Mouse (Mus musculus): Measurements from ENCODE around the gene Epb41l1.
A peak's percentile ranks its signal among the peaks of the same experiment; 100 is the strongest.
"Not testable (repeated sequence)": the region's sequence is repeated elsewhere in the genome, so short reads cannot be mapped to it uniquely, and the experiment has no call there.

Epb41l1 gene

DNA sequence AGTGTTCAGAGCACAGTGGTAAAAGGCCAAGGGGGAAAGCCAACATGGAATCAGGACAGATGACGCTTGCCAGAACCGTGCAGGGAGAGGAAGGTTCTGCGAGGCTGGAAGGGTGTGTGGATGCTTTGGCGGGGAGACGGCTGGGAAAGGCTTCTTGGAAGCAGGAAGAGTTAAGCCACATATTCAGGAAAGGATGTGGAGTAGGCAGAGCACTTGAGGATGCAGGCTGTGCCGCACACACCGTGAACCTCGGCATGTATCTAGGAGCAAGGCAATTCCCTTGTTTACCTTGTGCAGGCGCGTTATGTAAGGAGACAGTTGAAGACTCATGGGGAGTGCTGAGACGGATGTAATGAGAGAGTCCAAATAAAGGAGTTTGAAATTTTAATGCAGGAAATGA lies 69.5 kb downstream of the Epb41l1 start:
- peak; percentile 70 for DNase-seq

GRCm38 (mm10) chr2:156491796-156492195 lies 71.1 kb downstream of the Epb41l1 start:
- DNase-seq, result no peak

GRCm38 (mm10) chr2:156493766-156494165 lies 73.1 kb downstream of the Epb41l1 start:
- DNase-seq, result peak; percentile 51

GRCm38 (mm10) chr2:156494465-156494864 lies 73.8 kb downstream of the Epb41l1 start:
- peak; percentile 59 for DNase-seq

- peak; percentile 98 for DNase-seq
Measured at GRCm38 (mm10) chr2:156494875-156495274, 74.2 kb downstream of the Epb41l1 start.

- peak; percentile 71 for DNase-seq
Measured at GRCm38 (mm10) chr2:156496816-156497566, 76.3 kb downstream of the Epb41l1 start.

DNA sequence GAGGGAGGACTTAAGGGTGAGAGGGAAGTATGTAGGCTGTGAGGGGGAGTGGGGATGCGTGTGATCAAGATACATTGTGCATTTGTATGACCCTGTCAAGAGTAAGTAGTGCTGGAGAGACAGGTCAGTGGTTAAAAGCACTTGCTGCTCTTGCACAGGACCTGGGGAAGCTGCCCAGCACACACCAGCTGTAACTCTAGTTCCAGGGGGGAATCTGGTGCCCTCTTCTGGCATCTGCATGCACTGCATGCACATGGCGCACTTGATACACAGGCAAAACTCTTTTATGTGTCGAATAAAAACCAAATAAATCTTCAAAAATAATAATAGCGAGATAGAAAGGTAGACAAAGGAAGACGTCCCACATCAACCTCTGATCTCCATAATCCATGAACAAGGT lies 77.2 kb downstream of the Epb41l1 start:
- peak; percentile 73 for DNase-seq

- no peak for DNase-seq
Measured at GRCm38 (mm10) chr2:156501025-156501424, 80.3 kb downstream of the Epb41l1 start.

- no peak for DNase-seq
Measured at GRCm38 (mm10) chr2:156505533-156505932, 84.8 kb downstream of the Epb41l1 start.

DNA sequence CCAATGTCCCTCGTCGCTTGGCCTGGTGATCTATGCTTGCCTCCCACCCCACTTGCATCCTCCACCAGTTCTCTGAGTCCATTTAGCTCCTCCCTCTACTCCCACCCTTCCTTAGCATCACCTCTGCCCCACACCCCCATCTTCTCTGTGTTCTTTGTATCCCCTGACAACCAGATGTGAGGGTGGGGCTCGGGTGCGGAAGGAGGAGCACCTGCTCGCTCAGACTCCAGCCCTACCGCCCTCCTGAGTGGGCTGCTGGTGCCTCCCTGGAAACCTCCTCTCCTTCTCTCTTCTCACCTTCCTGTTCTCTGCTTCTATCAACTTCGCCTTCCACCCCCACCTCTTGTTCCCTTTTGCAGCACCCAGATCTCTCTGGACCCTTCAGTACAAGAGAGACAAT lies 91.3 kb downstream of the Epb41l1 start:
- no peak for DNase-seq

DNA sequence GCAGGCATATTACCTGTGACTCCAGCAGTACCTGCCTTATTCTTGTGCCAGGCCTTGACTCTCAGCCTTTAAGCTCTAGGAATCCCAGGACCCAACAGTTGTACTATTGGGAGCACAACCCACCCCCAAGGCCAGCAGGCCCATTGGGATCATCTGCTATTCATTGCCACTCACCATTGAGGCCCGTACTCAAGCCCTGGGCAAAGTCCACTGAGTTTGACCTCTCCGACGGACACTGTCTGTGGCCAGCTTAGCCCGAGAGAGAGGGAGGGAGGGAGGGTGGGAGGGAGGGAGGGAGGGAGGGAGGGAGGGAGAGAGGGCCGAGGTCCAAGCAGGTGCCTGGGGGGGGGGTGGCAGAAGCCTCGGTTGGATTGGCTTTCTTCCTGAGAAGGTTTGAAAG lies 91.9 kb downstream of the Epb41l1 start:
- no peak for DNase-seq

- no peak for DNase-seq
Measured at GRCm38 (mm10) chr2:156515102-156515501, 94.4 kb downstream of the Epb41l1 start.

DNA sequence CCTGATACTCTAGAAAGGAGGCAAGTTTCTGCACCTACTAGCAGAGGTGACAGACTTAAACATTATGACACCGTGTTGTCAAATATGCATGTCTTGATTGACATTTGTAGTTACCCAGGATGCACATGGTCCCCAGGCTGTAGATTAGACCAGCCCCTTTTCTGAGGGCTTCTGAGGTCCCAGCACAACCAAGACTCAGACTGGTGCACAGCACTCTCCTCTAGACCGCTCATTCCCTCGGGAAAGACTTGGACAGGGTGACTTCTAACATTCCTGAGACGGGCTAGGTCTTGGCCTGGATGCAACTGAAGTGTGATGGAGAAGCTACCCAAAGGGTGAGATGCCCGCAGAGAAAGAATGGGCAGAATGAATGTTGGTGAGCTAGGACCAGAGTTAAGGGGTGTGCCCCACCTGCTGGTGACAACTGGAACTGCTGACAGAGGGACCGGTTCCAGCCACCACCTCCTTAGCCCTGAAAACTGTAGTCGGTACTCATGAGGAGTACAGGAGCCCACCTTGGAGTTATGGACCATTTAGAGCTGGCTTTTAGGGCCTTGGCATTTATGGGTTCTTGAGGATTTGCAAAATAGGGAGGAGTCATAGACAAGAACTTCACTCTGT lies 95.0 kb downstream of the Epb41l1 start:
- DNase-seq, result peak; percentile 70

DNA sequence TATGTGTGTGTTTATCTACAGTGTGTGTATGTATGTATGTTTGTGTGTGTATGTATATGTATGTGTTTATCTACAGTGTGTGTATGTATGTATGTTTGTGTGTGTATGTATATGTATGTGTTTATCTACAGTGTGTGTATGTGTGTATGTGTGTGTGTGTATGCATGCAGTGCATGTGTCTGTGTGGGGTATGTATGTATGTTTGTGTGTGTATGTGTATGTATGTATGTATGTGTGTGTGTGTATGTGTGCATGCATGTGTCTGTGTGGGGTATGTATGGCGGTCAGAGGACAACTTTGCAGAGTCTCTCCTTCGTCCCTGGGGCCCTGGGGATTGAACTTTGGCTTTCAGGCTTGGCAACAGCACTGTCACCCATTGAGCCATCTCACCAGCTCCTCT lies 96.0 kb downstream of the Epb41l1 start:
- DNase-seq, result not testable (repeated sequence)

DNA sequence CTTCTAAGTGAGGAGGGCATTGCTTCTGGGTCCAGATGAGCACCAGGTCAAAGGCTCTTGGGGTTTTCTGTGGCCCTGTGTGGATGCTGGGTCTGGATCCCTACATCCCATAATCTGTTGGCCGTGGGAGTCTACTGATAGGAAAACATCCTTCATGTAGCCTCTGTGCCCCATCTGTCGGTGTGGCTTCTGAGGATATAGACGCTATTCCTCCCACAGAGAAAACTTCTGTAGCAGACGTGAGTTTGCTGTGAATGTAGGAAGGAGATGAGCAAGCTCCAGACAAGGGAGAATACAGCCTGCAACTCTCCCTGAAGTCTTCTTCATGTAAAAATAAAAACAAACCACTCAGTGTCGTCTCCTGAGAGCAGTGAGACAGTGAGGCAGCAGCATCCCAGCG lies 97.6 kb downstream of the Epb41l1 start:
- DNase-seq, result no peak

- no peak for DNase-seq
Measured at GRCm38 (mm10) chr2:156519584-156519983, 98.9 kb downstream of the Epb41l1 start.

- no peak for DNase-seq
Measured at GRCm38 (mm10) chr2:156522994-156523393, 102.3 kb downstream of the Epb41l1 start.

DNA sequence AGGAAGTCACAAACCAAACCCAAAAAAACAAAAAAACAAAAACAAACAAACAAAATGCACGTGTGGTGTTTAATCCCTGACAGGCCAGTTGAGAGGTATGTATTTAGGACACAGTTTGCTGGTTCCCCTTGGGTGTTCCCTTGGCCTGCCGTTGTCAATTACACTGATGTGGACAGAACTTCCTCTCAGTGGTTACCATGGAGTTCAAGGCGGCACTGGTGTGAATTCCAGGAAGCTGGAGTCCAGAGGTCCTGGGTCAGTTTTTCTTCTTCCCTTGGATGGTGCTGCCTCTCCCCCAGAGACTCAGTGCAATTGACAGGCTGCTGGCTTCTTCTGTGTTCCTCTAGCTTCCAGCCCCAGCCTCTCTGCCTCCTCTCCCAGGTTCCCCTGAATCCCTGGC lies 103.4 kb downstream of the Epb41l1 start:
- no peak for DNase-seq

DNA sequence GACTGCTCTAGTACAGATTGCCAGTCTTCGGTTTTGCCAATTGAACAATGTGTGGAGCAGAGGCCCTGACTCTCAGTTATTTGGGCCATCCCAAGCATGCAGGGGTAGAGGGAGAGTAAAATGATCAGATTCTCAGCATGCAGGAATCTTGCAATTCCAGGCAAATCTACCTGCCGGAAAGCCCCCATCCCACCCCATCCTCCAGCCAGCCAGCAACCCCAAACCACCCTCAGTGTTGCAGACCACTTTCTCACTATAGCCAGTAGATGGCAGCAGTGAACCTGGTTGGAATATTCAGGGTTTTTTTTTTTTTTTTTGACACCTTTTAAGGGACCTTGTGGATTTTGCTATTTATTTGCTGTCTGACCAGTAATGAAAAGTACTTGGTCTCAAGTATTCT lies 109.0 kb downstream of the Epb41l1 start:
- DNase-seq, result no peak

DNA sequence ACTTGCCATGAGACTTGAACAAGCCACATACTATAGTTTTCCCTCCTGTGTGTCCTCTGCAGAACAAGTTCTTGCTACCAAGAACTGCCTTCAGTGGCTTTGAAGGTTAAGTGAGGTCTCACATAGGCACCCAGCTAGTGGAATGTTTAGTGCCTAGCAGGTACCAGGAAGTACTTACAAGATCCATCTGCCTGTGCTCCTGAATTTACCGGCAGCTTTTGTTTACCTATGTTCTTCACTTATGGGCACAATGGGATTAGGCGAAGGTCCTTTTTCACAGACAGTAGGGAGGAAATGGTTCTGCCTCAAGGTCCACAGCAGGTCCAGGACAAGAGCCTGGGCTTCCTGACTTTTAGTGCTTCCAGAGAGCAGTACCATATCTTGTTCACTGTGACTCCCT lies 112.5 kb downstream of the Epb41l1 start:
- no peak for DNase-seq

- DNase-seq, result no peak
Measured at GRCm38 (mm10) chr2:156538817-156539555, 118.3 kb downstream of the Epb41l1 start.

GRCm38 (mm10) chr2:156540991-156541390 lies 120.3 kb downstream of the Epb41l1 start:
- DNase-seq, result no peak

DNA sequence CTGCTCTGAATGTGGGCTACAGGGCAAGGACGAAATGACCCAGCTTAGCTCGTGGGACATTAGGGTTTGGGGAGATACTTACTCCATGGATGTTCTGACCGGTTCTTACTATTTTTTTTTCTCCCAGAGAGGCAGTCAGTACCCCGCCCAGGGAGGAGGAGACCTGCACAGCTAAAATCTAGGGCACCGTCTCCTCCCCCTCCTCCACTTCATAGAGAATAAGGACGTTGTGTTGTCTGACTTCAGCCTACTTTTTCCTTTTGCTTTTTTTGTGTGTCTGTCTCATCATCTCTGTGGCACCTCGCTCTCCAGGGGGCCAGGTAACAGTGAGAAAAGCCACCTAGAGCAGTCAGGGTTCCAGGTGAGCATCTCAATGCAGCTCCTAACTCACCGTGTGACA lies 121.7 kb downstream of the Epb41l1 start:
- DNase-seq, result no peak

- no peak for DNase-seq
Measured at GRCm38 (mm10) chr2:156543804-156544203, 123.1 kb downstream of the Epb41l1 start.

Data from cerebellum, adult 11-12 months (tissue).